Mouse (Mus musculus): ENCODE results near the gene Slit3.

Slit3 gene

GRCm38 (mm10) chr11:35124489-35125107 lies 3.6 kb downstream of the Slit3 start:
- DNase-seq (ENCODE audit: low read depth, low spot score): no peak

DNA sequence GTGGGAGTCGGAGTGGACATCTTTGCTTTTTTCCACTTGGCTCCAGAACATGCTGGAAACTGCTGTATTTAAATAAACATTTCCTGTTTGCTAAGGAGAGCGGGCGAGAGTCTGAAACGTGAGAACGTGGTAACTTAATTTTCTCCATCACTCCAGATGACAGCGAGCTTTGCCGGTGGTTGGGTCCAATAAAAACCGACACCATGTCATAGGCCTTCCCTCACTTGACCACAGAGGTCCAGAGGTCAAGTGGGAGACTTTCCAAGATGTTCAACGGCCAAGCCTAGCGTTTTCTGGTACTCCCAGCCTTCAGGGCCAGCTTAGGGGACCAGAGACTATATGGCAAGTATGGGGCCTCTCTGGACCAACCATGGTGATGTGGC lies 4.1 kb downstream of the Slit3 start:
- DNase-seq (ENCODE audit: low read depth, low spot score): no peak

- no peak for DNase-seq (ENCODE audit: low read depth, low spot score)
These were observed 10.7 kb downstream of the Slit3 start for GRCm38 (mm10) chr11:35131740-35132139.

DNA sequence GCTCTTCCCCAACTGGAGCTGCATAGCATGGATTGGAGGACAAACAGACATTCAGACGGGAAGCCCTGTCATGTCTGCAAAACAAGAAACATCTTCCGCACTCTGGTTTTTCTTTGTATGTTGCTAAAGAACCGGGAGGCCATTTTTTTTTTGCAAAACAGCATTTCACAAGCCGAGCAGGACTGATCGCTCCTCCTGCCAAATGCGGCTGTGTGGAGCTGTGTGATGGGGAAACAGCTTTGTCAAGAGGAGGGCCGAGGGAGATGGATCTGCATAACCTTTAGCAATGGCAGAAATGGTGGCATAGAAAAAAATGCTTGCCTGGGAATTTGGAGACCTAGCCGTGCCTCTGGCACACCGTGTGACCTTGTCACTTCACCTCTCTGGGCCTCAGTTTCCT lies 15.6 kb downstream of the Slit3 start:
- no peak for DNase-seq (ENCODE audit: low read depth, low spot score)

DNA sequence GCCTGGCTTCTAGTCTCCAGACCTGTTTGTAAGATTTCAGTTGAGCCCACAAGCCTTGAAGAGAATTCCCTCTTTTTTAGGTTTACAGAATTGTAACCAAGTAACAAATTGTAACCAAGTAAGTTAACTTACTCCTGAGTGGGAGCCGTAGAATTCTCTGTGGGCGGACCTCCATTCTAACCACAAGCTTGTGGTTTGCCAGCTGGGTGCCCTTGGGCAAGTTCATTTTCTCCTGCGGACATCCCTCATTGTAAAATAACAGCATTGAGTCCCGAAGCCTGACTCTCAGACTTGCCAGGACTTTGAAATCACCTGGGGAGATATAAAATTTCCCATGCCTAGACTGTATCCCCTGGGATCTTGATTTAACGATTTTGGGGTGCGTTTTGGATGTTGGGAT lies 19.1 kb downstream of the Slit3 start:
- no peak for DNase-seq (ENCODE audit: low read depth, low spot score)

DNA sequence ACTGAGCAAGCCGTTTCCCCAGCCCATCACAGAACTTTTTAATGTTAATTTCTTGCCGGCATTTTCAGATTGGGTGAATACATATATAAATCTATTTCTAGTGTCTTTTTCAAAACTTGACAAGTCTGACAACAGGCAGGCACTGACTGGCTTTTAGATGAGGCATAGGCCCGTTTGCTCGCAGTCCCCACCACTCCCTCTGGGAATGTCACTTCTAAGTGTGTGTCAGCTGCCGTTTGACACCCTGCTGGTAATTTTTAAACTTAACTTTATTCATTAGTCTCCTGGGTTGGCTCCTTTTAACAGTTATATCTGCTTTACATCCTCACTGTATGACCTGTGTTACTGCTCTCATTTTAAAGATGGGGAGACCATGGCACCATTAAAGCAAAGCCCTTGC lies 21.2 kb downstream of the Slit3 start:
- no peak for DNase-seq (ENCODE audit: low read depth, low spot score)

DNA sequence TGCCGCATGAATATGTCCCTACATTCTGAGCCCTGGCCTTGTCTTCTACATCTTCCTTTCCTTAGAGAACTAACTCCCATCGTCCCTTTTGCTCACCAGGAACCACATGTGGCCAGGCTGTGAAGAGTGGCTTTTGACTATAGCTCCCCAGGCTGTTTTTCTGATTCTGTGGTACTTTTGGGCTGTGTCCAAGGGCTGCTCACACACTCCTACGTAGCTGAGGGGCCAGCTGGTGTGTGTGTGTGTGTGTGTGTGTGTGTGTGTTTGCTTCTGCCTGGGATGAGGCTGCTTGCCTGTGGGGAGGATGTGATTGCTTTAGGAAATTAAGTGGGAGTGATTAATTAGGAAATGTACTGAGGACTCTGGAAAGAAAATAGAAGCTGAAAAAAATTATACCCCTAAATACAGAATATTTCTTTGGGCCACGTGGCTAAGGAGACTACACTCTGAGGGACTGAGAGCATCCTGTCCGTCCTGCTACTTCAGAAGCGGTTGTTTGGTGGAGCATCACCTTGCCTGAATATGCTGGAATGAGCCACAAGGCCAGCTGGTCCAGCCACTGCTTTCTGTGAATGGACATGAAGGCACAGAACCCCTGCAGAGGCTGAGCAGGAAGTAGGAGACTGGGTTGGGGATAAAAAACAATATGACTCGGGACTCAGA lies 21.8 kb downstream of the Slit3 start:
- DNase-seq (ENCODE audit: low read depth, low spot score): no peak

- no peak for DNase-seq (ENCODE audit: low read depth, low spot score)
These were observed 26.9 kb downstream of the Slit3 start for GRCm38 (mm10) chr11:35147818-35148445.

GRCm38 (mm10) chr11:35151539-35151951 lies 30.5 kb downstream of the Slit3 start:
- no peak for DNase-seq (ENCODE audit: low read depth, low spot score)

DNA sequence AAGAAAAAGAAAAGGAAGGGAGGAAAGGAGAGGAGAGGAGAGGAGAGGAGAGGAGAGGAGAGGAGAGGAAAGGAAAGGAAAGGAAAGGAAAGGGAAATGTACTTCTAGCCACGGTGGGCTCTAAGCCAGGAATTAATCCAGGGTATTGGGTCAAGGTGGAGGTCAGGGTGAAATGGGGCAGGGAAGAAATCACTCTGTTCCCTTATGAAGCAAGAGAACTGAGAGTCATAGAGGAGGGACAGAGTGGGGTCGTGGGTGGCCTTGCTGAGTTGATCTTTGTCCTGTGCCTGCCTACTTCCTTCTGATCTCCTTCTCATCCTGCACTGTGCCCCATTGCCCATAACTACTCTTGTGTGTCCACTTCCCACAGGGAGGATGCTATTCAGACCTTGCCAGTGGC lies 31.9 kb downstream of the Slit3 start:
- no peak for DNase-seq (ENCODE audit: low read depth, low spot score)

DNA sequence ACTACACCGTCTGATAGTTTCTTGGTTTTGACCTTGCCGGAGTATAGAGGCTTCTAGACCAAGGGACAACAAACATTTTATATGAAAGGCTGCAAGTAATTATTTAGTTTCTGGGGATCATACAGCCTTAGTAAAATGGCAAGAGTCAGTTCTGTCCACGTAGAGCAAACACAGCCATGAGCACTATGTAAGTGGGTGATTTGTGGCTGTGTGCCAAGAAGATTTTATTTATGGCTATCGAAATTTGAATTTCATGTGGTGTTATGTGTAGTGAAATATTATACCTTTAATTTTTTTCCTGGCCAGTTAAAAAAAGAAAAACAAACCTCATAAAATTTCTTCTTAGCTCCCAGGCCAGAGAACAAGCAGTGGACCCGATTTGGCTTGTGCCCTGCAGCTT lies 33.4 kb downstream of the Slit3 start:
- DNase-seq (ENCODE audit: low read depth, low spot score): no peak

GRCm38 (mm10) chr11:35155281-35155680 lies 34.3 kb downstream of the Slit3 start:
- no peak for DNase-seq (ENCODE audit: low read depth, low spot score)

- no peak for DNase-seq (ENCODE audit: low read depth, low spot score)
These were observed 35.7 kb downstream of the Slit3 start for GRCm38 (mm10) chr11:35156676-35157075.

DNA sequence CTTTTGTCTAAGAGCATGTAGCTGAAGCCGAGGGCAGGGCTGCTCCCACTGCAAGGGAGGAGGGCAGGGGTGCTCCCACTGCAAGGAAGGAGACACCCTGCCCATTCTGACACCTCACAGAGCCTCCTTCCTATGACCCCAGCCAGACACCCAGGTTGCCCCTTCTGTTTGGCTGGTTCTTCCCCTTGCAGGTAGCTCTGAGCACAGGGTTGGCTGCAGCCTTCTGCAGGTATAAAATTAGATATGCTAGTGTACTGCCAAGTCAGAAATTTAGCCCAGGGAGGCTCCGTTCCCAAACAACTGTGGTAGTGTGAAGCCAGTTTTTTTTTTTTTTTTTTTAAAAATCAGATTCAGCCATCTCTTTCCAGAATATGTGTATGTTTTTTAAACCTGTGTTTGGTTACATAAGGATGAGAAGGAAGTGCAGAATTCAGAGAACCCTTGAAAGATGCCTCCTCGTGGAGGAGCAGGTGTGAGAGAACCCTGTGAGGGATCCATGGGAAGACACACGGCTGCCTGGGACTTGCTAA lies 39.7 kb downstream of the Slit3 start:
- no peak for DNase-seq (ENCODE audit: low read depth, low spot score)

DNA sequence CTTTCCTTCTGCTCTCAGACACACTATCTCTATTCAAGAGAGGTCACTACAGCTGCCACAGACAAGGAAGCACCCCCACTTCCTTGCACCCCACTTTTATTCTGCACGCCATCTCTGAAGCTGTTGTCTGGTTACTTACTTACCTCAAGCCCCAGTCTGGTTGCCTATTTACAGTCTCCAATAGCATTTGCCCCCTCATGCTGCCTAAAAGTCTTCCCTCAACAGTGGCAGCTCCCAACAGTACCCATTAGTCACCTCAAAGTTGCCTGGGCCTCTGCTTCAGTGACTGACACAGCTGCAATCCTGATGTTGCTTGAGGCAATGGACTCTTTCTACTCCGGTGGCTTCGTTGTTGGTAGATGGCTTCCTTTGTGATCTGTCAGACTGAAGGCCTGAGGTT lies 42.4 kb downstream of the Slit3 start:
- DNase-seq (ENCODE audit: low read depth, low spot score): no peak

GRCm38 (mm10) chr11:35167176-35167575 lies 46.2 kb downstream of the Slit3 start:
- no peak for DNase-seq (ENCODE audit: low read depth, low spot score)

DNA sequence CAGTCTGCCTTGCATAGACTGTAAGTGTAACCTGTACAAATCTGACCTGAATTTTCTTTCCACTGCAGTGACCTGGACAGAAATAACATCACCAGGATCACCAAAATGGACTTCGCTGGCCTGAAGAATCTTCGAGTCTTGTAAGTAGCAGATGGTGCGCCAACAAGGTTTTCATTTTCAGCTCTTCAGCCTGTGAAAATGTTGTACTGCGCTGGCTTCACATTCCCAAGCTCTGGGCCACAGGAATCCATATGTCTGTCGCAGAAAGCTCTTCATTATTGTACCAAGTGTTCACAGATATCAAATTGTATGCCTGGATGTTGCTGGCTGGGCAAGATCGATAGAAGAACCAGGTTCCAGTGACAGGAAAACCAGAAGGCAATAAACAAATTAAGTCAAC lies 50.5 kb downstream of the Slit3 start:
- DNase-seq (ENCODE audit: low read depth, low spot score): no peak

DNA sequence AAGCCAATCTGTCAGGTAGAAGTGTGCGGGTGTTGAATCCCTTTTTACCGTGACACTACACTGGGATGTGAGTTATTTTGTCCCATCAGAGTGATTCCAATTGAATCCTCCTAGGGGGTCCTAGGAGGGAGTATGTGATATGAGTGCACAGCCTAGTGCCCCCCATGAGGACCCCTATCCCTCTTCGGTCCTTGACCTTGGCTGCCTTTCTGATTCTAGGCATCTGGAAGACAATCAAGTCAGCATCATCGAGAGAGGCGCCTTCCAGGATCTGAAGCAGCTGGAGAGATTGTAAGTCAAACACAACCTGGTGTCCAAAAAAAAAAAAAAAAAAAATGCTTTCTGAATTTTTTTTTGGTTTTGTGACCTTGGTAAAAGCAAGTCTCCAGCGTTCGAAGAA lies 56.5 kb downstream of the Slit3 start:
- no peak for DNase-seq (ENCODE audit: low read depth, low spot score)

GRCm38 (mm10) chr11:35178144-35178817 lies 57.3 kb downstream of the Slit3 start:
- peak; percentile 2 for DNase-seq (ENCODE audit: low read depth, low spot score)

DNA sequence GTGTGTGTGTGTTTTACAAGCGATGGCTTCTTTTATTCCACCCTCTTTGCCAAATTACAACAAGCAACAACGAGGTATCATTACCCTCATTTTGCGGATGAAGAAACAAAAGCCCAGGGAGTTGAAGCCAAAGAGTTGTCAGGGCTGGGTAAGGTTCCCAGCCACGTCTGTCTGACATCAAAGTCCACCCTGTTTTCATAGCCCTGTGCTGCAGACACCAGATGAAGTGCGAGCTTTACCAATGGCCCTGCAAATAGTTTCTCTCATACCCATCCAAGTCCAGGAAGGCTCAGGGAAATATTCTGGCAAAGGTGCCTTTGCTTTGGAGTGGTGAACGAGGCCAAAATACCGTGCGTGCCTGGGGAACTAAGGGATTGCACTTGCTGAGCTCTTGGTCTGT lies 58.3 kb downstream of the Slit3 start:
- no peak for DNase-seq (ENCODE audit: low read depth, low spot score)

DNA sequence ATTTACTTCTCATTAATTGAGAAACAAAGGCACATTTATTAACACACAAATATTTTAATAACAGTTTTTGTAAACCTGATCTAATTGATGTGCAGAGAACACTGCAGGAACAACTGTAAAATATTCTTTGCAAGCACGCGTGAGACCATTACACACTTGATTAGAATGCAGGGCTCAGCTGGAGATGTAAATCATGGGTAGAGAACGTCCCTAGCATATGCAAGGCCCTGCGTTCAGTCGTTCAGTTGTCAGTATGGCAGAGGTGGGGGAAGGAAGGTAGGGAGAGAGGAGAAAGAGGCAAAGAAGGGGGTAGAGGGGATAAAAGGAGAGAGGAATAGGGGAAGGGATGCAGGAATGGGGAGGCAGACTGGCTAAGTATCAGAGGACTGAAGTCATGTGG lies 61.9 kb downstream of the Slit3 start:
- no peak for DNase-seq (ENCODE audit: low read depth, low spot score)

DNA sequence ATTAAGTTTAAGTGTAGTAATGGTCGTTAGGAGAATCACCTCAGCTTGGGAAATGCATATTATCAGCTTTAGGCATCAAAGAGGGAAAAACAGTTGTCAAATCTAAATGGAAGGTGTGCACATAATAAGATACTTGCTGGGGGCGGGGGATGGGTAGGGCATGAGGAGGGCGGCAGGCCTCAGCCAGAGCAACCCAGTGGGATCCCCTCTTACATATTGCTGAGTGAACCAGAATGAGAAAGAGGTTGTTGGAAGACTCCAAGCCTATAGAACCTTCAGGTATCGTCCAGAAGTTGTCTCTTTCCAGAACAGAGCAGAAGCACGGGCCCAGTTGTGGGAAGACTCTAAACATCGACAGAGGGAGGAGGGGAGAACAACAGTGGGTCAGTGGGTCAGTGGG lies 73.8 kb downstream of the Slit3 start:
- DNase-seq (ENCODE audit: low read depth, low spot score): no peak

GRCm38 (mm10) chr11:35196777-35197176 lies 75.8 kb downstream of the Slit3 start:
- no peak for DNase-seq (ENCODE audit: low read depth, low spot score)
